Mouse (Mus musculus): ENCODE data around the gene Epo. TPM values are rescaled to one million over a fixed set of nuclear protein-coding genes. Genes with fewer than 3 reads are reported as not detected.
A peak's percentile ranks its signal among the peaks of the same experiment; 100 is the strongest.

The Epo gene
- total RNA-seq, 2 experiments from 2014 or later: not detected

DNA sequence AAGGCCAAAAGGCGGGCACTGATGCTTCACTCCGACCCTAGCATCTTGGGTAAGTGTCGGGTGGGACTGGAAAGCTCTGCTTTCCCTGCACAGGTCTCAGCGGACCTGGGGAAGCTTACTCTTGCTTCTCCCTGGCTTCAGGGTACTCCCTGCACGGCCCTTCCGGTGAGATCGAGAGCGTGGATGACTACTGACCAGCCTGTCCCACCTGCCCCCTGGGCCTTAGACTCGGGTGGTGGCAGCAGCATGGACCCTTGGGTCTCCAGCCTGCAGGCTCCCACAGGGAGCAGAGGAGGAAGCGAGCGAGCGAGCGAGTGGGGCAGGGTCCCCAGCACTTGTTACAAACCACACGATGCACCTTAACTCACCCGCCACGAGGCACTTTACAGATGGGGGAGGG lies 7.5 kb downstream of the Epo start:
- intact Hi-C loops (cut with DNase I): no loop called here
- DNase-seq (ENCODE audit: extremely low spot score in 1 of 2, low spot score in 2 of 2): no peak

DNA sequence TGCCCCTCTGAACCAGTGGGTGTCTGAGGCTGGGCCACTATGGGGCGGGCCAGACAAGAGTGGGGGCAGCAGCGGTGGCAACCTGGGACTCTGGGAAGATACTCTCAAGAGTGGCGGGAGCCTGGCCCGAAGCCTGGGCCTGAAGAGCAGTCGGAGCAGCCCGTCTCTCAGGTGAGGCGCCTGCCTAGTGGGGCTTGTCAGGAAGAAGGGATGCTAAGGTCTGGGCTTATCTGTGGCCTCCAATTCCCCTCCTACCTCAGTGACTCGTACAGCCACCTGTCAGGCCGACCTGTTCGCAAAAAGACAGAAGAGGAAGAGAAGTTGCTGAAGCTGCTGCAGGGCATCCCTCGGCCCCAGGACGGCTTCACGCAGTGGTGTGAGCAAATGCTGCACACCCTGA lies 8.4 kb downstream of the Epo start:
- intact Hi-C loops (cut with DNase I): no loop called here

DNA sequence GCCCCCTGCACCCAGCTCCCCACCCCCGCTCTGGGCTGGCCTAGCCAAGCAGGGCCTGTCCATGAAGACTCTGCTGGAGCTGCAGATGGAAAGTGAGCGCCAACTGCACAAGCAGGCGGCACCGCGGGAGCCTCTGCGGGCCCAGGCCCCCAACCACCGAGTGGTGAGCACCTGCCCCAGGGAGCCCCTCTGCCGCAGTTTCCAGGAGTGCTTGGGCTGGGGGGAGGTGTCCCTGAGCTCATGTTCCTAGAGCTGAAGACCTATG lies 8.9 kb downstream of the Epo start:
- intact Hi-C loops (cut with DNase I): no loop called here
- no peak for DNase-seq (ENCODE audit: extremely low spot score in 1 of 2, low spot score in 2 of 2)

More for the DNA sequence above, 8.4 kb downstream of the Epo start:
- peak in 1 of 2 experiments; percentile 35 for DNase-seq (ENCODE audit: extremely low spot score in 1 of 2, low spot score in 2 of 2)

GRCm38 (mm10) chr5:137523396-137524250 lies 9.4 kb downstream of the Epo start:
- peak in 1 of 2 experiments; percentile 45 for DNase-seq (ENCODE audit: extremely low spot score in 1 of 2, low spot score in 2 of 2)
- intact Hi-C loops (cut with DNase I): no loop called here

GRCm38 (mm10) chr5:137522711-137523110 lies 10.3 kb downstream of the Epo start:
- DNase-seq (ENCODE audit: extremely low spot score in 1 of 2, low spot score in 2 of 2): peak in 1 of 2 experiments; percentile 38
- intact Hi-C loops (cut with DNase I): no loop called here

- intact Hi-C loops (cut with DNase I): no loop called here
- no peak for DNase-seq (ENCODE audit: extremely low spot score in 1 of 2, low spot score in 2 of 2)
Observed at GRCm38 (mm10) chr5:137521861-137522260, 11.2 kb downstream of the Epo start.

- no peak for DNase-seq (ENCODE audit: extremely low spot score in 1 of 2, low spot score in 2 of 2)
- intact Hi-C loops (cut with DNase I): loop anchor here (10.0 kb wide), 1 partner anchor 135 kb away; no protein-coding TSS in a partner anchor
Observed at GRCm38 (mm10) chr5:137519691-137520550, 13.1 kb downstream of the Epo start.

DNA sequence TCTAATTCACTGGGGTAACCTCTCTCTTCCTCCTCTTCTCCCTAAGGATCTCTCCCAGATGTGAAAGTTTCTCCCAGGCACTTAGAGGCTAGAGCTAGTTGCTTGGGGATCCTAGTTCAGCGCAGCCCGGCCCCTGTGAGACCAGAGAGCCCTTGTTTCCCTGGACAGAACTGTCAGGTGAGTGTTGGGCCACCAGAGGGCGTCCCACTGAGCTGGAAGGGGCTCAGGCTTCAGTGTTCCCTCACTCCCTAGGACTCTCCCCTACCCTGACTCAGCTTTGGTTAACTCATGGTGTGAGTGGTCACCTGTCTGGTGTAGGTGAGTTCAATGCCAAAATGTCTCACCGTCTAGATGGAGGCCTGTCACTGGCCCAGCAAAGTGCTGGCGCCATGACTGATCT lies 14.6 kb downstream of the Epo start, which contains the start of gene Gigyf1:
TSS of gene Gigyf1 (plus strand) at position 113 of the 400 bp plus-strand sequence.
- intact Hi-C loops (cut with DNase I): loop anchor here (10.0 kb wide), 1 partner anchor 136 kb away; no protein-coding TSS in a partner anchor
- peak in 1 of 2 experiments; percentile 57 for DNase-seq (ENCODE audit: extremely low spot score in 1 of 2, low spot score in 2 of 2)

- peak in 1 of 2 experiments; percentile 20 for DNase-seq (ENCODE audit: extremely low spot score in 1 of 2, low spot score in 2 of 2)
- intact Hi-C loops (cut with DNase I): loop anchor here (5.0 to 10.0 kb wide), 2 partner anchors 140 to 183 kb away; partner anchors contain the start of gene Slc12a9
Observed at GRCm38 (mm10) chr5:137514811-137515210, 18.2 kb downstream of the Epo start.

DNA sequence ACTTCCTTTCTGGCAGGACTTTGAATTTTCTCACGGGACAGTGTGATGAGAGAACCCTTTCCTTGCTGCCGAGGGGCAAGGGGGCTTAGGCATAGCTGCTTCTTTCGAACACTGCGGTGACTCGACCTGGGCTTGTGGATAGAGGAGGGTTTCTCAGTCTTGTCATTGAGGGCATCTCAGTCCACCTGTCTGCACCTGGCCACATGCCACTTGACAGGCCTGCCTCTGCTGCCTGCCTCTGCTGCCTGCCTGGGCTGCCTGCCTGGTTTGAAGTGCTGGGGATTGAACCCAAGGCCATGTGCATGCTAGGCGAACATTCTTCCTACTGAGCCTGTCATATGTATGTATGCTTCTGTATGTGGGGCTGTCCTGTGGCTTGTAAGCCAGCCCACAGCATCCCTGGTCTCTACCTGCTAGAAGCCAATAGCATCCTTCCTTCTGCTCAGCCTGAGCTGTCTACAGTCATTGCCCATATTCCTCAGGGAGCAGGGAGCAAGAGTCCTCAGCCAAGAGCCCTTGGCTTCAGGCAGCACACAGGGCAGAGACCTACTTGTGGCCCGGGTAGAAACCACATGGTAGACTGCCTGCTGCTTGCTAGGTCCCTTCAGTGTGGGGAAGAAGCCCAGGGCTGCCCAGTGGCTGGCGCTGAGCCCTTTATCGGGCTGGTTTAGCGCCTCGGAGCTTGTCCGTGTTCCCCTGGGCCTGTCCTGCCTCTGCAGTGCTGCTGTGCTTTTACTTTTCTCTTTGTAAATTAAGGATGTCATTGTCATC lies 18.9 kb downstream of the Epo start:
- no peak for DNase-seq (ENCODE audit: extremely low spot score in 1 of 2, low spot score in 2 of 2)
- intact Hi-C loops (cut with DNase I): loop anchor here (5.0 to 10.0 kb wide), 2 partner anchors 141 to 182 kb away; partner anchors contain the start of gene Slc12a9

DNA sequence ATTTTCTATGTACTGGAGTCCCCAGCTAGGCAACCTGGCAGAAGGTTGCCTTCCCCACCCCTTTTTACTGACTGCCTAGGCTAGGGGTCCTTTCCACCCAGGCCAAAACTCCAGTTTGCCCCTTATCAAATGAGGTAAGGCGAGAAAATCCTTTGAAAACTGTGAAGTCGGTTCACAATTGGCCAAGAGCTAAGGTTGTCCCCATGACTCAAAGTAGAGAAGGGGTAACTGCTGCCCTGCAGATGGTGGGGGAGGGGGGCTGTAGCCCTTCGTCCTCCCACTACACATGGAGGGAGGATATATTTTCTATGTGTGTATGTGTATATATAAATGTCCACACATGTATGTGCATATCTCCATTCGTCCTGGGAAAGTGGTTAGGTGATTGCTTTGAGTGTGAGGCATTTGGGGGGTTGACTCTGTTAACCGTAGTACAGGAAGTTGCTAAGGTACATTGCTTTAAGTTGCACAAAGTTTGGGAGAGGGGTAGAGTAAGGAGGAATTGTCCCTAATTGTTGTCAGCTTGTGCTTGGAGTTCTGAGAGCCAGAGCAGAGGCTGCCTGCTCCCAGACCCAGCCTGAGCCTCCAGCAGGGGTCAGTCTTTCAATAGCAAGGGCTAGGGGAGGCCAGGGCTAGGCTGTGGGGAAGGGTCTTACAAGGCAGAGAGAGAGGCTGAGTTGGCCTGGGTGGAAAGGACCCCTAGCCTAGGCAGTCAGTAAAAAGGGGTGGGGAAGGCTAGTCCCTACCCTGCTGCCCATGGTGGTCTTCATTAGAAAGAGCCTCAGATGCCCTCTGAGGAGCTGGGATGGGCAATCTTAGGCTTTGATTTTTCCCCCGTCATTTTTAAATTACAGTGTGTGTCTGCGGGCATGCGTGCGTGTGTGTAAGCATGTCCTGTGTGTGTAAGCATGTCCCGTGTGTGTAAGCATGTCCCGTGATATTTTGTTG lies 19.9 kb downstream of the Epo start:
- peak in 1 of 2 experiments; percentile 57 for DNase-seq (ENCODE audit: extremely low spot score in 1 of 2, low spot score in 2 of 2)
- intact Hi-C loops (cut with DNase I): loop anchor here (5.0 to 10.0 kb wide), 2 partner anchors 142 to 181 kb away; partner anchors contain the start of gene Slc12a9

DNA sequence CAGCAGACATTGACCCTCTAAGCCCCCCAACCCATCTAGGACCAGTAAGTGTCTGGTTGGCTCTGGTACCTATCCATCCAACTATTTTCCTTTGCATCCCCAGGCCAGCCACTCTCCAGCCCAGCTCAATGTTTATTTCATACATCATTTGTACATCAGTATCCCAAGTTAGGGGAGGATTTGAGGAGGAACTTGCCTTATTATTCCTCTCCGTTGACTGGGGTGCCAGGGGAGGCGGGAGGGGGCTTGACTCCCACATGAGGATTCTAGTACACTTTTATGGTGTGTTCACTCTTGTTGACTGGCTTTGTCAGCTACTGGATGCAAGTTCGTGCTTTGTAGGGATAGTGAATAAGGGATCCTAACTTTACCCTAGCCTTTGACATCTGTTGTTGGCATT lies 21.3 kb downstream of the Epo start:
- intact Hi-C loops (cut with DNase I): loop anchor here (5.0 to 10.0 kb wide), 2 partner anchors 143 to 179 kb away; partner anchors contain the start of gene Slc12a9
- no peak for DNase-seq (ENCODE audit: extremely low spot score in 1 of 2, low spot score in 2 of 2)

DNA sequence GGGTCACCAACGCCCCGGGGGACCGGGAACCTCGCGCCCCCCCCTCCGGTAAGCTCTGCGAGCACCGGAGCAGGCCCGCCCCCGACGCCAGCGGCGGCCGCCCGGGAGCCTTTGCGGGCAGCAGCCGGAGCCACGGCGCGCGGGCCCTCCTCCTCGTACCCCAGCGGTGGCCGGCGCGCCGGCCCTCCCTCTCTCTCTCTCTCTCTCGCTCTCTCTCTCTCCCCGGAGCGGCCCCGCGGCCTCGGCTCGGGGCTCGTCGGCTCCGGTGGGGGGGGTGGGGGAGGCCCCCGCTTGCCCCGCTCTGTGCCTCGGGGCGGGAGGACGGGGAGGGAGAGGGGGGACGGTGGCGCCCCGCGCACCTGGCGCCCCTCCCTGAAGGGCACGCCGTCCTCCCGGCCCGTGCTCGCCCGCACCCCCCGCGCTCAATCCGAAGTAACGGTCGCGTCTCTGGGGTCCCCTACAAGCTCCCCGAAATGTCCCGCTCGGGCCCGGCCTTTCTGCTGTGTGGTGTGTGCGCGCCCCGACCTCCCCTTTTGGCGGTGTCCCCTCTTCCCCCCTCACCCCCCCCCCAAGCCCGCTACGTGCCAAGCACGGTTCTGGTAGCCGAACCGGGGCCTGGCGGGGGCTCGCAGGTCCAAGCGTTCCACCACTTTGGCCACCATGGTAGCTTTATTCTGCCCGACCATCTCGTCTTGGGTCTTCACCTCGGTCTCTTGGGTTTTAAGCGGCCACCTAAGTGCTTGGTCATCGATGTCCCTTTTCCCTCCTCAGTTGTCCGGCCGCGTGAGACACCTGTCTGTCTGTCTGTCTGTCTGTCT lies 22.3 kb downstream of the Epo start:
- peak in 1 of 2 experiments; percentile 69 for DNase-seq (ENCODE audit: extremely low spot score in 1 of 2, low spot score in 2 of 2)
- intact Hi-C loops (cut with DNase I): loop anchor here (5.0 to 10.0 kb wide), 2 partner anchors 144 to 178 kb away; partner anchors contain the start of gene Slc12a9

GRCm38 (mm10) chr5:137510014-137510501 lies 23.0 kb downstream of the Epo start:
- DNase-seq (ENCODE audit: extremely low spot score in 1 of 2, low spot score in 2 of 2): peak; percentile 63 to 89
- intact Hi-C loops (cut with DNase I): loop anchor here (5.0 to 10.0 kb wide), 2 partner anchors 145 to 178 kb away; partner anchors contain the start of gene Slc12a9

GRCm38 (mm10) chr5:137504041-137504440 lies 29.0 kb downstream of the Epo start:
- intact Hi-C loops (cut with DNase I): no loop called here

GRCm38 (mm10) chr5:137502667-137503110 lies 30.4 kb downstream of the Epo start:
- intact Hi-C loops (cut with DNase I): no loop called here
- peak; percentile 79 to 91 for DNase-seq (ENCODE audit: extremely low spot score in 1 of 2, low spot score in 2 of 2)

More at GRCm38 (mm10) chr5:137504041-137504440, 29.0 kb downstream of the Epo start:
- no peak for DNase-seq (ENCODE audit: extremely low spot score in 1 of 2, low spot score in 2 of 2)
